Mouse (Mus musculus): Measurements from ENCODE around the gene Klhl2.

DNA sequence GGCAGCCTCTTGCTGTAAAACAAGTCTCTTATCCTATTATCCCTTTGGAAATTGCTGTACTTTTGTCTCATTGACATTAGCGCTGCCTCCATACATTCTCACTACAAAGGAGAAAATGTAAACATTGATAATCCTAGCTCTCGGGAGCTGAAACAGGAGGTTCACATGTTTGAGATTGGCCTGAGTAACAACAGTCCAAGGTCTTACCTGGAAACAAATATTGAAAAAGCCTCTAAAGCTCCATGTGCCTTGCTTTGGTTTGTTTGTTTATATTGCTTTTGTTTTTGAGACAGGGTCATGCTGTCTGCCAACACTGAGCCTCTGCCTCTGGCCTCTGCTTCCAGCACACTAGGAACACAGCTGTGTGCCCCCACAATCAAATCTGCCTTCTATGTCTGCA lies 59.4 kb downstream of the Klhl2 start:
- TF ChIP-seq SRF (IDR thresholded peaks at IDR 0.05; ENCODE audit: control insufficient read depth, insufficient read length, low read depth): no peak
- no peak for TF ChIP-seq POLR2A (IDR thresholded peaks at IDR 0.05; ENCODE audit: insufficient read length, low read depth)
